Mouse (Mus musculus): ENCODE measurements around the gene Adtrp.

Adtrp gene

GRCm38 (mm10) chr13:41827581-41827980, 19.9 kb downstream of the Adtrp start:
- no peak for DNase-seq

- DNase-seq, result no peak
Measured at GRCm38 (mm10) chr13:41825379-41825966, 22.0 kb downstream of the Adtrp start.

- DNase-seq, result no peak
Measured at GRCm38 (mm10) chr13:41823077-41823476, 24.4 kb downstream of the Adtrp start.

- DNase-seq, result no peak
Measured at GRCm38 (mm10) chr13:41822617-41823016, 24.9 kb downstream of the Adtrp start.

GRCm38 (mm10) chr13:41822091-41822490, 25.4 kb downstream of the Adtrp start:
- no peak for DNase-seq

- no peak for DNase-seq
Measured at GRCm38 (mm10) chr13:41820947-41821346, 26.5 kb downstream of the Adtrp start.

- no peak for DNase-seq
Measured at GRCm38 (mm10) chr13:41819918-41820317, 27.6 kb downstream of the Adtrp start.

GRCm38 (mm10) chr13:41819484-41819883, 28.0 kb downstream of the Adtrp start:
- DNase-seq, result no peak

GRCm38 (mm10) chr13:41817583-41817982, 29.9 kb downstream of the Adtrp start:
- peak; percentile 62 for DNase-seq

GRCm38 (mm10) chr13:41816643-41817042, 30.8 kb downstream of the Adtrp start:
- no peak for DNase-seq

GRCm38 (mm10) chr13:41810776-41811175, 36.7 kb downstream of the Adtrp start:
- no peak for DNase-seq

- DNase-seq, result no peak
Measured at GRCm38 (mm10) chr13:41807815-41808214, 39.7 kb downstream of the Adtrp start.

- no peak for DNase-seq
Measured at GRCm38 (mm10) chr13:41807300-41807699, 40.2 kb downstream of the Adtrp start.

- DNase-seq, result no peak
Measured at GRCm38 (mm10) chr13:41805138-41805820, 42.2 kb downstream of the Adtrp start.

- DNase-seq, result no peak
Measured at GRCm38 (mm10) chr13:41803656-41804265, 43.7 kb downstream of the Adtrp start.

GRCm38 (mm10) chr13:41801177-41801636, 46.3 kb downstream of the Adtrp start:
- no peak for DNase-seq

GRCm38 (mm10) chr13:41792849-41793248, 54.6 kb downstream of the Adtrp start:
- no peak for DNase-seq

- no peak for DNase-seq
Measured at GRCm38 (mm10) chr13:41787863-41788536, 59.5 kb downstream of the Adtrp start.

GRCm38 (mm10) chr13:41786640-41787039, 60.8 kb downstream of the Adtrp start:
- no peak for DNase-seq

GRCm38 (mm10) chr13:41784889-41785701, 62.4 kb downstream of the Adtrp start:
- DNase-seq, result no peak

GRCm38 (mm10) chr13:41780296-41780695, 67.2 kb downstream of the Adtrp start:
- DNase-seq, result no peak

GRCm38 (mm10) chr13:41779603-41780180, 67.8 kb downstream of the Adtrp start:
- DNase-seq, result no peak

Measured in kidney, adult 11 months (tissue).